Mouse (Mus musculus): ENCODE results near the gene Hdac6. TPM values are rescaled to one million over a fixed set of nuclear protein-coding genes. Genes with fewer than 3 reads are reported as not detected.

Gene Hdac6
- 1.8 TPM for polyA plus RNA-seq (2014; fragmentation: Illumina TruSeq; extraction: RNeasy Lipid Tissue Mini Kit (QIAGEN cat#74804); ENCODE audit: low read depth, low replicate concordance)

GRCm38 (mm10) chrX:7947108-7947899, at the start of gene Hdac6:
Gene Hdac6 (minus strand): TSS chrX:7947889.

GRCm38 (mm10) chrX:7977892-7978291, 30.2 kb upstream of the Hdac6 start, which contains the start of gene Gata1:
Gene Gata1 (minus strand): TSS chrX:7978071.

GRCm38 (mm10) chrX:7928270-7928790, 19.4 kb downstream of the Hdac6 start, which contains the start of gene Eras:
Gene Eras (minus strand): TSS chrX:7928607.

GRCm38 (mm10) chrX:7919601-7920383, 27.9 kb downstream of the Hdac6 start, which contains the start of gene Pcsk1n:
Gene Pcsk1n (plus strand): TSS chrX:7919822.

GRCm38 (mm10) chrX:7909242-7909641, 38.4 kb downstream of the Hdac6 start, which contains the start of gene Gm10490:
Gene Gm10490 (plus strand): TSS chrX:7909542.

GRCm38 (mm10) chrX:7907735-7908134, 40.0 kb downstream of the Hdac6 start, which contains the start of gene Gm10491:
Gene Gm10491 (minus strand): TSS chrX:7907835.

GRCm38 (mm10) chrX:7898880-7899874, 48.5 kb downstream of the Hdac6 start, which contains the start of the genes Pqbp1 and Timm17b:
Gene Pqbp1 (minus strand): TSS chrX:7899269.
Gene Timm17b (plus strand): TSS chrX:7899357.

GRCm38 (mm10) chrX:7883841-7884567, 63.7 kb downstream of the Hdac6 start, which contains the start of gene Slc35a2:
Gene Slc35a2 (plus strand): TSS chrX:7884028.

Other genes starting within 250 kb of the Hdac6 start
- gene Wdr45, start 233.6 kb downstream of the Hdac6 start, polyA plus RNA-seq (2014; fragmentation: Illumina TruSeq; extraction: RNeasy Lipid Tissue Mini Kit (QIAGEN cat#74804); ENCODE audit: low read depth, low replicate concordance): 7.7 TPM
- gene Gm45208, start 225.6 kb downstream of the Hdac6 start, polyA plus RNA-seq (2014; fragmentation: Illumina TruSeq; extraction: RNeasy Lipid Tissue Mini Kit (QIAGEN cat#74804); ENCODE audit: low read depth, low replicate concordance): not detected
- gene Praf2, start 219.4 kb downstream of the Hdac6 start, polyA plus RNA-seq (2014; fragmentation: Illumina TruSeq; extraction: RNeasy Lipid Tissue Mini Kit (QIAGEN cat#74804); ENCODE audit: low read depth, low replicate concordance): 7.8 TPM
- gene Ccdc120, start 197.0 kb downstream of the Hdac6 start, polyA plus RNA-seq (2014; fragmentation: Illumina TruSeq; extraction: RNeasy Lipid Tissue Mini Kit (QIAGEN cat#74804); ENCODE audit: low read depth, low replicate concordance): 4.5 TPM
- gene Tfe3, start 185.3 kb downstream of the Hdac6 start, polyA plus RNA-seq (2014; fragmentation: Illumina TruSeq; extraction: RNeasy Lipid Tissue Mini Kit (QIAGEN cat#74804); ENCODE audit: low read depth, low replicate concordance): 6.2 TPM
- gene Gripap1, start 158.1 kb downstream of the Hdac6 start, polyA plus RNA-seq (2014; fragmentation: Illumina TruSeq; extraction: RNeasy Lipid Tissue Mini Kit (QIAGEN cat#74804); ENCODE audit: low read depth, low replicate concordance): 41.0 TPM
- 1.2 TPM for gene Kcnd1, start 125.6 kb downstream of the Hdac6 start, polyA plus RNA-seq (2014; fragmentation: Illumina TruSeq; extraction: RNeasy Lipid Tissue Mini Kit (QIAGEN cat#74804); ENCODE audit: low read depth, low replicate concordance)
- gene Otud5, start 106.5 kb downstream of the Hdac6 start, polyA plus RNA-seq (2014; fragmentation: Illumina TruSeq; extraction: RNeasy Lipid Tissue Mini Kit (QIAGEN cat#74804); ENCODE audit: low read depth, low replicate concordance): 50.9 TPM
- gene Pim2, start 69.6 kb downstream of the Hdac6 start, polyA plus RNA-seq (2014; fragmentation: Illumina TruSeq; extraction: RNeasy Lipid Tissue Mini Kit (QIAGEN cat#74804); ENCODE audit: low read depth, low replicate concordance): 5.5 TPM
- 40.1 TPM for gene Slc35a2, start 63.9 kb downstream of the Hdac6 start, polyA plus RNA-seq (2014; fragmentation: Illumina TruSeq; extraction: RNeasy Lipid Tissue Mini Kit (QIAGEN cat#74804); ENCODE audit: low read depth, low replicate concordance)
- 10.1 TPM for gene Pqbp1, start 48.6 kb downstream of the Hdac6 start, polyA plus RNA-seq (2014; fragmentation: Illumina TruSeq; extraction: RNeasy Lipid Tissue Mini Kit (QIAGEN cat#74804); ENCODE audit: low read depth, low replicate concordance)
- 3.6 TPM for gene Timm17b, start 48.5 kb downstream of the Hdac6 start, polyA plus RNA-seq (2014; fragmentation: Illumina TruSeq; extraction: RNeasy Lipid Tissue Mini Kit (QIAGEN cat#74804); ENCODE audit: low read depth, low replicate concordance)
- gene Gm10491, start 40.1 kb downstream of the Hdac6 start, polyA plus RNA-seq (2014; fragmentation: Illumina TruSeq; extraction: RNeasy Lipid Tissue Mini Kit (QIAGEN cat#74804); ENCODE audit: low read depth, low replicate concordance): not detected
- gene Gm10490, start 38.3 kb downstream of the Hdac6 start, polyA plus RNA-seq (2014; fragmentation: Illumina TruSeq; extraction: RNeasy Lipid Tissue Mini Kit (QIAGEN cat#74804); ENCODE audit: low read depth, low replicate concordance): not detected
- not detected for gene Pcsk1n, start 28.1 kb downstream of the Hdac6 start, polyA plus RNA-seq (2014; fragmentation: Illumina TruSeq; extraction: RNeasy Lipid Tissue Mini Kit (QIAGEN cat#74804); ENCODE audit: low read depth, low replicate concordance)
- gene Eras, start 19.3 kb downstream of the Hdac6 start, polyA plus RNA-seq (2014; fragmentation: Illumina TruSeq; extraction: RNeasy Lipid Tissue Mini Kit (QIAGEN cat#74804); ENCODE audit: low read depth, low replicate concordance): not detected
- gene Gata1, start 30.2 kb upstream of the Hdac6 start, polyA plus RNA-seq (2014; fragmentation: Illumina TruSeq; extraction: RNeasy Lipid Tissue Mini Kit (QIAGEN cat#74804); ENCODE audit: low read depth, low replicate concordance): not detected
- 176 TPM for gene Glod5, start 70.6 kb upstream of the Hdac6 start, polyA plus RNA-seq (2014; fragmentation: Illumina TruSeq; extraction: RNeasy Lipid Tissue Mini Kit (QIAGEN cat#74804); ENCODE audit: low read depth, low replicate concordance)
- 6.6 TPM for gene Suv39h1, start 126.9 kb upstream of the Hdac6 start, polyA plus RNA-seq (2014; fragmentation: Illumina TruSeq; extraction: RNeasy Lipid Tissue Mini Kit (QIAGEN cat#74804); ENCODE audit: low read depth, low replicate concordance)
- gene Was, start 142.6 kb upstream of the Hdac6 start, polyA plus RNA-seq (2014; fragmentation: Illumina TruSeq; extraction: RNeasy Lipid Tissue Mini Kit (QIAGEN cat#74804); ENCODE audit: low read depth, low replicate concordance): 0.47 TPM
- gene Wdr13, start 185.0 kb upstream of the Hdac6 start, polyA plus RNA-seq (2014; fragmentation: Illumina TruSeq; extraction: RNeasy Lipid Tissue Mini Kit (QIAGEN cat#74804); ENCODE audit: low read depth, low replicate concordance): 96.1 TPM
- gene Rbm3, start 198.0 kb upstream of the Hdac6 start, polyA plus RNA-seq (2014; fragmentation: Illumina TruSeq; extraction: RNeasy Lipid Tissue Mini Kit (QIAGEN cat#74804); ENCODE audit: low read depth, low replicate concordance): 597 TPM
- 0.25 TPM for gene Tbc1d25, start 228.3 kb upstream of the Hdac6 start, polyA plus RNA-seq (2014; fragmentation: Illumina TruSeq; extraction: RNeasy Lipid Tissue Mini Kit (QIAGEN cat#74804); ENCODE audit: low read depth, low replicate concordance)
- gene Ebp, start 245.6 kb upstream of the Hdac6 start, polyA plus RNA-seq (2014; fragmentation: Illumina TruSeq; extraction: RNeasy Lipid Tissue Mini Kit (QIAGEN cat#74804); ENCODE audit: low read depth, low replicate concordance): 42.3 TPM

Measured in sigmoid colon, adult 10 weeks (tissue).